5 mouse cellular contexts compared by ENCODE assay signal in genomic region chr6:10569526-10569925, GRCm38 (mm10).
DNase-seq lines count a peak whose midpoint lies in the region; TF ChIP-seq lines count a peak whose summit lies in the region.
"Not testable (repeated sequence)": the region's sequence is repeated elsewhere in the genome, so short reads cannot be mapped to it uniquely, and the experiment has no call there.

No protein-coding gene starts in this region.

- H3K4me1 ChIP-seq in ES-E14 (ENCODE audit: control insufficient read depth in 2 of 2, insufficient read depth in 2 of 2, low read length in 2 of 2, poor library complexity in 1 of 2) = not testable (repeated sequence)

- in situ Hi-C loops in ES-E14 (cut with MboI; ENCODE audit: low sequenced_read_pairs in 2 of 2, unreplicated experiment in 2 of 2) = not testable (repeated sequence)

- H3K9ac ChIP-seq in ES-E14 (ENCODE audit: insufficient read depth, low read depth, low read length, poor library complexity, severe bottlenecking) = not testable (repeated sequence)

- DNase-seq in ES-CJ7 (ENCODE audit: low read depth, low spot score) = peak; percentile 87
- DNase-seq in ES-E14 (ENCODE audit: low read depth, low spot score) = peak; percentile 45
- peak; percentile 94 for DNase-seq in R1 (ENCODE audit: low read depth, low spot score)
- DNase-seq in WW6 (ENCODE audit: low read depth, low spot score) = peak; percentile 1
- DNase-seq in ZHBTc4 (ENCODE audit: low read depth, low spot score) = peak; percentile 86

- H3K27ac ChIP-seq in ES-E14 (ENCODE audit: insufficient read depth, low read depth, low read length, poor library complexity, severe bottlenecking) = not testable (repeated sequence)

- H3K4me3 ChIP-seq in ES-E14 (ENCODE audit: insufficient read depth in 1 of 2, low read depth in 1 of 2, low read length in 2 of 2, poor library complexity in 1 of 2, severe bottlenecking in 1 of 2) = not testable (repeated sequence)

- H3K36me3 ChIP-seq in ES-E14 (ENCODE audit: control insufficient read depth, insufficient read depth, low read length, poor library complexity, severe bottlenecking) = not testable (repeated sequence)

- not testable (repeated sequence) for H3K9me3 ChIP-seq in ES-E14 (ENCODE audit: control insufficient read depth, insufficient read depth, low read depth, low read length)

TF ChIP-seq in ES-E14, 5 proteins besides CTCF, POLR2A, EP300 and RAD21:
- TF ChIP-seq CHD2 (IDR thresholded peaks at IDR 0.05; ENCODE audit: low read depth, low read length) = 0 out of 2 replicates have a peak, but pooled peaks have one; percentile 15

Comparison
In these comparisons a context has a peak if more than half of its experiments do, and no peak if none do; other contexts are left out.
1. DNase-seq: peak in every context shown above with its lines; median percentile 94 in R1; 87 in ES-CJ7; 86 in ZHBTc4; 45 in ES-E14; 1 in WW6.